8 mouse cellular contexts compared by ENCODE assay signal in genomic region chr17:6697224-6697775, GRCm38 (mm10). TPM values are rescaled to one million over a fixed set of nuclear protein-coding genes. Genes with fewer than 3 reads are reported as not detected.
DNase-seq lines count a peak whose midpoint lies in the region; ATAC-seq and TF ChIP-seq lines count a peak whose summit lies in the region.
"Not testable (repeated sequence)": the region's sequence is repeated elsewhere in the genome, so short reads cannot be mapped to it uniquely, and the experiment has no call there.

No protein-coding gene starts in this region.

- DNase-seq in heart, postnatal 14 days, result peak; percentile 49 to 58
- peak; percentile 69 for DNase-seq in kidney, postnatal 10 days
- DNase-seq in liver, embryonic 14.5 days (ENCODE audit: low read depth in 3 of 3, low spot score in 3 of 3), result not testable (repeated sequence)
- peak; percentile 58 to 64 for DNase-seq in natural killer cell, adult 2 months (ENCODE audit: low spot score in 2 of 2)
- DNase-seq in testis, postnatal 14 days (ENCODE audit: low spot score), result peak; percentile 50

- peak; percentile 65 for ATAC-seq in cerebellum, adult (ENCODE audit: insufficient number of reproducible peaks, low FRiP score, low TSS enrichment)
- peak; percentile 79 for ATAC-seq in forebrain, embryonic 13.5 days
- ATAC-seq in liver, embryonic 14.5 days (ENCODE audit: insufficient read depth), result not testable (repeated sequence)

- H3K4me3 ChIP-seq in ES-Bruce4 (ENCODE audit: low read depth, low read length); forebrain, embryonic 13.5 days; liver, embryonic 14.5 days (ENCODE audit: insufficient read depth in 1 of 2, low read depth in 2 of 2, low read length in 2 of 2): not testable (repeated sequence)

- TF ChIP-seq EP300 in ES-Bruce4 (IDR thresholded peaks at IDR 0.05; ENCODE audit: insufficient read depth, low read depth, low read length); liver, embryonic 14.5 days (IDR thresholded peaks at IDR 0.05; ENCODE audit: low read depth): not testable (repeated sequence)

- not testable (repeated sequence) for H3K4me1 ChIP-seq in ES-Bruce4 (ENCODE audit: control insufficient read depth, insufficient read depth, low read length); forebrain, embryonic 13.5 days; liver, embryonic 14.5 days (replicated peaks; ENCODE audit: control insufficient read depth in 2 of 2, insufficient read depth in 2 of 2, low read length in 1 of 2)

- H3K36me3 ChIP-seq in ES-Bruce4 (ENCODE audit: control insufficient read depth, insufficient read depth, low read length, poor library complexity, severe bottlenecking); forebrain, embryonic 13.5 days (ENCODE audit: poor library complexity, severe bottlenecking); liver, embryonic 14.5 days (replicated peaks; ENCODE audit: control insufficient read depth, insufficient read depth, low read depth): not testable (repeated sequence)

- not testable (repeated sequence) for H3K27ac ChIP-seq in ES-Bruce4 (ENCODE audit: insufficient read depth, low read length); forebrain, embryonic 13.5 days; liver, embryonic 14.5 days

- H3K9ac ChIP-seq in ES-Bruce4 (ENCODE audit: low read depth, poor library complexity, severe bottlenecking); forebrain, embryonic 13.5 days; liver, embryonic 14.5 days (replicated peaks): not testable (repeated sequence)

- not testable (repeated sequence) for TF ChIP-seq POLR2A in ES-Bruce4 (IDR thresholded peaks at IDR 0.05; ENCODE audit: insufficient read depth, low read length)

- 25% methylated on average over 4 of the region's 4 CpGs for WGBS in forebrain, embryonic 13.5 days
- 23% methylated on average over 3 of the region's 4 CpGs for WGBS in liver, embryonic 14.5 days (ENCODE audit: insufficient replicate concordance)

- H3K9me3 ChIP-seq in ES-Bruce4 (replicated peaks; ENCODE audit: control insufficient read depth, insufficient read depth, low read length, poor library complexity, severe bottlenecking); forebrain, embryonic 13.5 days (replicated peaks); liver, embryonic 14.5 days (ENCODE audit: control insufficient read depth, low read length): not testable (repeated sequence)

- intact Hi-C loops in heart, postnatal 14 days (cut with DNase I), result not testable (repeated sequence)

- not testable (repeated sequence) for H3K4me2 ChIP-seq in forebrain, embryonic 13.5 days; liver, embryonic 14.5 days (ENCODE audit: low read depth)

- H3K27me3 ChIP-seq in ES-Bruce4 (ENCODE audit: control insufficient read depth, insufficient read depth, low read length, poor library complexity, severe bottlenecking); forebrain, embryonic 13.5 days; liver, embryonic 14.5 days (ENCODE audit: control insufficient read depth, insufficient read depth, low read length): not testable (repeated sequence)

- peak; percentile 18 for TF ChIP-seq CTCF in ES-Bruce4 (IDR thresholded peaks at IDR 0.05; ENCODE audit: low read depth, low read length)
- TF ChIP-seq CTCF in liver, embryonic 14.5 days (IDR thresholded peaks at IDR 0.05; ENCODE audit: low read depth), result peak; percentile 72

RNA-seq across cellular contexts. Expression of gene Sytl3, which starts 38.4 kb away (rescaled TPM):
- 0.45 TPM in 1 of 2 replicates, not detected in the other for polyA plus RNA-seq in ES-Bruce4 (2011; ENCODE audit: insufficient read depth, insufficient read length, low read depth, missing spikeins)
- polyA plus RNA-seq in forebrain, embryonic 13.5 days (2015; fragmentation: Nextera tagmentation; extraction: Ambion mirVana), result 0.35 and 0.43 TPM in 2 replicates
- 1 to 10 TPM in 1 of 2 experiments, under 1 TPM in 1; 0.24 to 2.9 TPM for total RNA-seq in heart, postnatal 14 days (2021)
- polyA plus RNA-seq in liver, embryonic 14.5 days (2012; rRNA removed), result 0.06 TPM in 1 of 2 replicates, not detected in the other
- polyA plus RNA-seq in liver, embryonic 14.5 days (2014; fragmentation: Nextera tagmentation; extraction: Ambion mirVana), result 0.15 TPM in 1 of 2 replicates, not detected in the other

RNA-seq across cellular contexts. Expression of gene Dynlt1f, which starts 41.6 kb away (rescaled TPM):
- 151 and 168 TPM in 2 replicates for polyA plus RNA-seq in ES-Bruce4 (2011; ENCODE audit: insufficient read depth, insufficient read length, low read depth, missing spikeins)
- polyA plus RNA-seq in forebrain, embryonic 13.5 days (2015; fragmentation: Nextera tagmentation; extraction: Ambion mirVana), result 317 and 334 TPM in 2 replicates
- 10 to 100 TPM; 73.6 to 75.8 TPM for total RNA-seq in heart, postnatal 14 days (2021)
- polyA plus RNA-seq in liver, embryonic 14.5 days (2012; rRNA removed), result 61.5 and 69.6 TPM in 2 replicates
- 106 and 109 TPM in 2 replicates for polyA plus RNA-seq in liver, embryonic 14.5 days (2014; fragmentation: Nextera tagmentation; extraction: Ambion mirVana)
